Mouse (Mus musculus) stomach, postnatal 0 days (tissue): ENCODE measurements at regions not wholly inside any gene's neighbourhood (a gene's known extent, or its start where the extent isn't known, plus 50 kb on each side); places are given as distances from the start of the nearest gene placed in this dataset.

Experiments
- ATAC-seq: fragments of 200-750 bp; cut with Nextera tagmentation; 2 replicates; pipeline ENCODE4 v1.8.0; 2017; ENCODE audit not compliant: low FRiP score, low TSS enrichment
- DNase-seq: peaks from one replicate; pipeline ENCODE4 v3.0.0-alpha.2; 2016; ENCODE audit warnings: low spot score
- H3K27ac ChIP-seq: fragments of 300-500 bp; sonication (generic); replicated peaks from 2 replicates; pipeline ENCODE4 v1.5.1; 2014; ENCODE audit warnings: mild to moderate bottlenecking, control low read depth
- H3K27me3 ChIP-seq: fragments of 300-500 bp; sonication (generic); 2 replicates; pipeline ENCODE4 v1.6.1; 2014; ENCODE audit warnings: low read length; ENCODE audit not compliant: control insufficient read depth, insufficient read depth
- H3K36me3 ChIP-seq: fragments of 300-500 bp; sonication (generic); 2 replicates; pipeline ENCODE4 v1.6.1; 2014; ENCODE audit warnings: low read length, mixed read lengths; ENCODE audit not compliant: control insufficient read depth, insufficient read depth
- H3K4me1 ChIP-seq: fragments of 300-500 bp; sonication (generic); replicated peaks from 2 replicates; pipeline ENCODE4 v1.6.1; 2014; ENCODE audit warnings: antibody characterized with exemption; ENCODE audit not compliant: control insufficient read depth, insufficient read depth
- H3K4me2 ChIP-seq: fragments of 300-500 bp; sonication (generic); replicated peaks from 2 replicates; pipeline ENCODE4 v1.6.1; 2014; ENCODE audit warnings: low read depth, mild to moderate bottlenecking, control low read depth, moderate library complexity
- H3K4me3 ChIP-seq: fragments of 300-500 bp; sonication (generic); 2 replicates; pipeline ENCODE4 v1.5.1; 2014; ENCODE audit warnings: low read depth, low read length, control low read depth
- H3K9ac ChIP-seq: fragments of 300-500 bp; sonication (generic); 2 replicates; pipeline ENCODE4 v1.6.1; 2014; ENCODE audit warnings: mild to moderate bottlenecking, low read length, control low read depth, mixed read lengths
- H3K9me3 ChIP-seq: fragments of 300-500 bp; sonication (generic); 2 replicates; pipeline ENCODE4 v1.6.1; 2016; ENCODE audit warnings: low read length; ENCODE audit not compliant: control insufficient read depth
- CTCF ChIP-seq: IDR thresholded peaks from 2 replicates; pipeline ENCODE4 v1.5.1; 2016; ENCODE audit warnings: antibody characterized with exemption, low read depth, mild to moderate bottlenecking, moderate library complexity
- EP300 ChIP-seq: optimal IDR thresholded peaks from 2 replicates; pipeline ENCODE3; 2016; ENCODE audit warnings: antibody characterized with exemption
- WGBS: fragments of 180-500 bp; shearing (Covaris S2); extraction: QIAGEN DNeasy Blood & Tissue Kit; methylation state at CpG from one replicate; pipeline ENCODE4 v1.1.7; 2014; 5-methylcytosine and 5-hydroxymethylcytosine counted together

DNA sequence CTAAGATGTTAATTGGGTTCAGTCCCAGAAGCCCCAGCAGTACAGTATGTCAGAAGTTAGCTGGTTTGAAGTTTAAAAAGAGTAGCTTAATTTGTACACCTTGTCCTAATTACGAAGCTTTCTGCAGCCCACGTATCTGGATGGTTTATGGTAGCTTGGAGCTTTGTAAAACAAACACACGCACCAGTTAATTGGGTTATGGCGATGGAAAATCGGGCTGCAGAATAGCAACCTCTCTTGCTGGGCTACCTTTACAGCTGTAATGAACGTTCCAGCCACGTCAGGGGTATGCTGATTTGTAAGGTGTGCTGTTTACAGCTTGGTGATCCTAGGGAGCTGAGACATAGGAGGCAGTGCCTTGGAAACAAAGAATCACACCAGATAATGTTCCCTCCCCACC, 301.5 kb upstream of the Clint1 start:
- 50% methylated on average over 7 of the region's 7 CpGs for WGBS
- no peak for TF ChIP-seq CTCF
- no peak for TF ChIP-seq EP300

DNA sequence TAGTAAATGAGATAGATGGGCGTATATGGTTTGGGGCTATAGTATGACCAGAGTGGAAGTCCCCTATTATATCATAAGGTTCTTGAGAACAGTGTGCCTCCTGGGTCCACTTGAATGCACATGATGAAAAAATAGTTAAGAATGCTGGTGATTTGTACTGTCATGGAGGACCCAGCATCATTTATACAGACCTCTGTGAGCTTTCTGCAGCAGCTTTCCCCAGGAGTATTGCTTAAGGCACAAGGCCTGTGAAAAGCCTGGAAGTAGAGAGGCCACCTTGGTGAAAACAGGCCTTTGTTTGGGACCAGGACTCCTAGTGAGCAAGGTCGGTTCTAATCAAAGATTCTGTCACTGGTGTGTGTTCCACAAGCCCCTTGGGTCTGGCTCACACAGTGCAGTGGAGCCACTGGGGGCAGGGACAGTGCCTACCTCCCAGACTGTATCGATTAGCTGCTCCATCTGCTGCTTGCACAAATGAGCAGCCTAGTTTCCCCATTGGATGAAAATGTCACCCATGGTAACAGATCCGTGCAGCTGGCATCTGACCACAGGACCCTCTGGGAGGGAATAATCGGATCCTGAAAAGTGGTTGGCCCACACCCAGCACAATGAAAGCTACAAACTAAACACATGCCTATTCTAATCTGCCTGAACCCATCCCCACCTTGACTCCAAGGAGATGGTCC, 274.2 kb upstream of the Clint1 start:
- 42% methylated on average over 5 of the region's 5 CpGs for WGBS

More for the DNA sequence above, 301.5 kb upstream of the Clint1 start:
- no peak overlapping the region for H3K27ac ChIP-seq
- no peaks in the 10 kb centered on the region for H3K27me3 ChIP-seq
- no peak for DNase-seq
- no peak overlapping the region for H3K4me2 ChIP-seq
- no peak overlapping the region for H3K4me3 ChIP-seq
- H3K9ac ChIP-seq = no peak overlapping the region
- H3K36me3 ChIP-seq = no peaks in the 10 kb centered on the region
- no peaks in the 10 kb centered on the region for H3K9me3 ChIP-seq
- no peak for ATAC-seq
- H3K4me1 ChIP-seq = no peaks in the 10 kb centered on the region

DNA sequence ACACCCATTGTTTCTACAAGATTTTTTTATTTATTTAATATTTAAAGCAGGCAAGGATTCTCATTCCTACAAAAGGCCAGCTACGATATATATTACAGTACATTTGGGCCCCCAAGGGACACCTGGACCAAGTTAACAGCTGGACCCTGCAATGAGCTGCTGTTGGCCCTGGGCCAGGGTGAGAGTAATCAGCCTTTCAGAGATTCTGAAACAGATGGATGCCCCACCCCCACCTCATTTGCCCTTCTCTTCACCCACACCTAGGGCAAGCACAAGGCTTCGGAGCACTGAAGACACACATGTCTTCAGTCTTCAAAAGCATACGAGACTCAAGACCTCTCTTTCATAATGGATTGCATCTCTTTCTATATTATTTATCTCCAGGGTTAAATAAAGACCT, 259.5 kb upstream of the Clint1 start:
- H3K36me3 ChIP-seq = no peaks in the 10 kb centered on the region
- 48% methylated on average over 3 of the region's 3 CpGs for WGBS
- DNase-seq (no peak), ATAC-seq (no peak)
- no peaks in the 10 kb centered on the region for H3K4me1 ChIP-seq
- H3K27ac ChIP-seq = no peak overlapping the region
- H3K9ac ChIP-seq = no peak overlapping the region
- no peak overlapping the region for H3K4me2 ChIP-seq
- TF ChIP-seq EP300 (no peak), CTCF (no peak)
- H3K27me3 ChIP-seq = no peaks in the 10 kb centered on the region
- H3K9me3 ChIP-seq = no peaks in the 10 kb centered on the region
- no peak overlapping the region for H3K4me3 ChIP-seq

More for the DNA sequence above, 274.2 kb upstream of the Clint1 start:
- no peaks in the 10 kb centered on the region for H3K9me3 ChIP-seq
- H3K27me3 ChIP-seq = no peaks in the 10 kb centered on the region
- ATAC-seq (no peak), DNase-seq (no peak)
- no peak overlapping the region for H3K4me2 ChIP-seq
- no peak overlapping the region for H3K4me3 ChIP-seq
- no peak for TF ChIP-seq EP300
- no peak for TF ChIP-seq CTCF
- H3K27ac ChIP-seq = no peak overlapping the region
- H3K4me1 ChIP-seq = no peaks in the 10 kb centered on the region
- no peak overlapping the region for H3K9ac ChIP-seq
- no peaks in the 10 kb centered on the region for H3K36me3 ChIP-seq

DNA sequence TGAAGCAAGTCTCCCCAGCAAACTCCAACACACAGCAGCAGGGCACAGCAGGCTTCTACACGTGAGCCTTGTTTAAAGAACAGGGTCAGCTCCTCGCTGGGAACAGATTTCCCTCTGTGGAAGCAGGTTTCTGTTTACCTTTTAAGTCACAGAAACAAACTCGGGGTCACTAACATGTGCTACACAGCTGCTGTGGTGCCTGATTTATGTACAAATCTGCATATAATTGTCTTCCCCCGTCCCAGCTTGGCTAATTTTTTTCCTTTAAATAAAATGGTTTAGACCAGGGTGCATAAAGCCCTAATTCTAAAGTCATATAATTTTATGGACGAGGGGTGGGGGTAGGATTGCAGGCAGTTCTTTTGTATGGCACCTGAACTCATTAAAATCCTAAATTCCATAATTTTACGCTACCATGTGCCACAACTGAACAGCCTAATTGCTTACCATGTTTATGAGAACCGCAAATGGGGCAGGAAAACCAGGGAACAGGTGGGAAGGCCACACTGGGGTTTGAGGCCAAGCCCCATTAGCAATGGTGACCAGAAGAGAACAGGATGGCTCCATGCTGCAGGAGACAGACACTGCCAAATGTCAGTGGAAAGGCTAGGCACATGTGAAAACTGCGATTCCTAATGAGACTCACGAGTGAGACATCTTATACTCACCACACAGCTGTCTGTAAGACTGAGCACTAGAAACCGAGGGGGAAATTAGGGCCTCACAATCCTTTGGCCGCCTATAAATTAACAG, 258.8 kb upstream of the Clint1 start:
- no peaks in the 10 kb centered on the region for H3K27me3 ChIP-seq
- no peak overlapping the region for H3K4me3 ChIP-seq
- H3K27ac ChIP-seq = no peak overlapping the region
- no peak for ATAC-seq
- WGBS = 46% methylated on average over 11 of the region's 11 CpGs
- TF ChIP-seq EP300 = no peak
- TF ChIP-seq CTCF = no peak
- H3K4me2 ChIP-seq = no peak overlapping the region
- no peak overlapping the region for H3K9ac ChIP-seq
- DNase-seq = no peak
- H3K4me1 ChIP-seq = no peaks in the 10 kb centered on the region
- no peaks in the 10 kb centered on the region for H3K36me3 ChIP-seq
- no peaks in the 10 kb centered on the region for H3K9me3 ChIP-seq

DNA sequence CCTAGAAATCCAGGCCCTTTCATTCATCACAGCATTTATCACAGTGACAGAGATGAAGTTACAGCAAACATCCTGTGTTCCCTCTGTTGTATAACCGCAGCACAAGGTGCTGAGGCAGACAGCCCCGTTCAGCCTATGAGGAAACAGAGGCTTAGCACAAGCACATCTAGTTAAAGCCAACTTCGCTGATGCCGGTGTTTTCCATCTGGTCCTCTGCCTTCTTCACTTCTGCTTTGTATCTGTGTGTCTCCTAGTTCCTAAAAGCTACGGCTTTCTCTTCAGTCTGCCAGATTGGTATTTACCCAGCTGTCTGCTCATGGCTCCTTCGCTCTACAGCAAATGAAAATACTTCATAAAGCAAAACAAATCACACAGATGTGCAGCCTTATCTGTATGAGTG, 256.5 kb upstream of the Clint1 start:
- Histone ChIP-seq H3K4me2 (no peak overlapping the region), H3K27me3 (no peaks in the 10 kb centered on the region), H3K4me3 (no peak overlapping the region), H3K9me3 (no peaks in the 10 kb centered on the region), H3K36me3 (no peaks in the 10 kb centered on the region), H3K4me1 (no peaks in the 10 kb centered on the region), H3K9ac (no peak overlapping the region), H3K27ac (no peak overlapping the region)
- TF ChIP-seq EP300 (no peak), CTCF (no peak)
- no peak for DNase-seq
- 37% methylated on average over 6 of the region's 6 CpGs for WGBS
- no peak for ATAC-seq

DNA sequence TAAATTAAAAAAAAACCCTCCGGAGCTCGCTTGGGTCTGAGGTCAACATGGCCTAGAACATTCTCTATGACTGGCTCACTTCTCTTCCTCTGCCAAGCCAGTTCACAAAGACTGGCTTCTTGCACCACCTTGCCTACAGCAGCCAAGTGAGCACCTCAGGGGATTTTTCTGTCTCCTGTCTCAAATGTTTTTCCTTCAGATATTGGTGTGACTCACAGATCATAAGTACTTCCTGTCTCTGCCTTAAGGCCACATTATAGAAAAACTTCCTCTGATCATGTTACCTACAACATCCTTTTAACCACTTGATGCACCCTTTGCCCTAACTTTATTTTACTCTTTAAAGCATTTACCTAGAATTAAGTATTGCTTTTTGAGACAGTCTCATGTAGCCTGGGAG, 230.0 kb upstream of the Clint1 start:
- no peak overlapping the region for H3K9ac ChIP-seq
- H3K36me3 ChIP-seq = no peaks in the 10 kb centered on the region
- no peaks in the 10 kb centered on the region for H3K9me3 ChIP-seq
- TF ChIP-seq EP300 (no peak), CTCF (no peak)
- no peak for ATAC-seq
- no peak overlapping the region for H3K4me2 ChIP-seq
- WGBS = 79% methylated on average over 2 of the region's 2 CpGs
- H3K4me3 ChIP-seq = no peak overlapping the region
- H3K27ac ChIP-seq = no peak overlapping the region
- no peak for DNase-seq
- no peaks in the 10 kb centered on the region for H3K4me1 ChIP-seq
- H3K27me3 ChIP-seq = no peaks in the 10 kb centered on the region
